Mouse (Mus musculus): Measurements from ENCODE around the gene Klf16. TPM values are rescaled to one million over a fixed set of nuclear protein-coding genes. Genes with fewer than 3 reads are reported as not detected.

Klf16 gene
- polyA plus RNA-seq, 1 experiment from 2014 or later = 5.5 TPM

DNA sequence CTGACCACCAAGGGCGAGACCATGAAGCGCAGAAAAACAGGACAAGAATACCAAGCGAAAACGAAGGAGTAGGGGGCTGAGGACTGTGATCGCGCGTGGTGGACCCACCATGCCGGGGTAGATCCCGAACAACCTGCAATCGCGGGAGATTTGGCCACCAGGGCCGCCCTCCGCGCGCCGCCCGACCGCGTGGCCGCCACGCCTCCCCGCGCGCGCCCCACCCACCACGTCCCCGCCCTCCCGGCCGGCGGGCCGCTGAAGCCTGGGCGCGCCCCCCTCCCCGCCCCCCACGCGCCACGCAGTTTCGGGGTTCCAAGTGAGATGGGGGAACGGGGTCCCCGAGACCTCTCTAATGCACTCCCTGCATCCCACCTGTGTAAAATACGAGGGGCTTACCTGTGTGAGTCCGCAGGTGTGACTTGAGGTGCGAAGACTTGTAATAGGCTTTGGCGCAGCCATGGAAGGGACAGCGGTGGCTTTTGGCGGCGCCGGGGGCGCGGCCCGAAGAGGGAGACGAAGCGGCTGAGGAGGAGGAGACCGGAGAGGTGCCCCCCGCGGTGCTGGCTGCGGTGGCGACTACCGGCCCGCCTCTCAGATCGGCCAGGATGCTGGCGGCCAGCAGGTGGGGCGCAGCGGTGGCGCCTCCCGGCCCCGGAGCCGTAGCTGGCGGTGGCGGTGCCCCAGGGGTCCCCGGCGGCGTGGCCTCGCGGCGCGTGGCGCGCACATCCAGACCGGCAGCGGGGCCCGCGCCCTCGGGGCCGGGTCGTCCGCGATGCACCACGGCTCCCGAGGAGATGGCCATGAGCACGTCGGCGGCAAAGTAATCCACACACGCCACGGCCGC, 548 bp downstream of the Klf16 start:
- no peaks in the 10 kb centered on the region for H3K9me3 ChIP-seq (replicated peaks; ENCODE audit: control insufficient read depth, low read length)
- peak overlapping the region; percentile 72 for H3K27ac ChIP-seq (replicated peaks; ENCODE audit: low read depth, low read length)
- peak overlapping the region; percentile 78 for H3K4me3 ChIP-seq (ENCODE audit: low read depth, low read length)
- H3K9ac ChIP-seq (replicated peaks; ENCODE audit: low read length) = peak overlapping the region; percentile 73
- under 1% methylated on average over 90 of the region's 96 CpGs for WGBS
- ATAC-seq (replicated peaks; ENCODE audit: insufficient number of reproducible peaks, low FRiP score, low TSS enrichment, low read depth) (no peak), DNase-seq (ENCODE audit: low spot score) (peak; percentile 65)
- no peaks in the 10 kb centered on the region; the same call in none of the 2 replicates for H3K4me1 ChIP-seq (ENCODE audit: control insufficient read depth, insufficient read depth, low read length)
- no peaks in the 10 kb centered on the region for H3K27me3 ChIP-seq (ENCODE audit: control insufficient read depth, insufficient read depth, low read length)
- no peaks in the 10 kb centered on the region for H3K36me3 ChIP-seq (replicated peaks; ENCODE audit: control insufficient read depth, insufficient read depth, low read depth, low read length)
- peak overlapping the region; percentile 98 for H3K4me2 ChIP-seq (ENCODE audit: low read depth, low read length)

DNA sequence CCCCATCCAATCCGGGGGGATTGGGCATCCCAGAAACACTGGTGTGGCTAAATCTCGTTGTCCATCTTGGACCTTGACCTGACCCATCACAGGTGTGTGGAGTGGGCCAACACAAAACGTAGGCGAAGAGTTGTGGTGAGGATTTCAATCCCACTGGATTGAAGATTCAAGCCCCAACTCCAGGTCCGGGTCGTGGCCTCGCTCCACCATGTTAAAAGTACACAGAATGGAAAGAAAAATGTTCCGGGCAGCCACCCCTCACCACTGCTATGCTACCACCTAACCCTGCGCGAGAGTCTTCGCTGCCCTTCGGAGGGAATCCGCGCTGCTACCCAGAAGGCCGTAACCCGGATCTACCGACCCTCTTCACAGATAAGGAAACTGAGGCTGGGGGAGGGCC, 1.2 kb downstream of the Klf16 start:
- Histone ChIP-seq H3K4me1 (ENCODE audit: control insufficient read depth, insufficient read depth, low read length) (peaks cover 5% of the 10 kb centered on the region), H3K4me2 (ENCODE audit: low read depth, low read length) (peak overlapping the region; percentile 98), H3K27me3 (ENCODE audit: control insufficient read depth, insufficient read depth, low read length) (no peaks in the 10 kb centered on the region), H3K9me3 (replicated peaks; ENCODE audit: control insufficient read depth, low read length) (no peaks in the 10 kb centered on the region), H3K4me3 (ENCODE audit: low read depth, low read length) (peak overlapping the region; percentile 78), H3K36me3 (replicated peaks; ENCODE audit: control insufficient read depth, insufficient read depth, low read depth, low read length) (no peaks in the 10 kb centered on the region), H3K9ac (replicated peaks; ENCODE audit: low read length) (peak overlapping the region; percentile 73), H3K27ac (replicated peaks; ENCODE audit: low read depth, low read length) (no peak overlapping the region)
- no peak for DNase-seq (ENCODE audit: low spot score)
- WGBS = 16% methylated on average over 17 of the region's 17 CpGs
- no peak for ATAC-seq (replicated peaks; ENCODE audit: insufficient number of reproducible peaks, low FRiP score, low TSS enrichment, low read depth)

- ATAC-seq (replicated peaks; ENCODE audit: insufficient number of reproducible peaks, low FRiP score, low TSS enrichment, low read depth) = no peak
- Histone ChIP-seq H3K27me3 (ENCODE audit: control insufficient read depth, insufficient read depth, low read length) (no peaks in the 10 kb centered on the region), H3K9ac (replicated peaks; ENCODE audit: low read length) (no peak overlapping the region), H3K36me3 (replicated peaks; ENCODE audit: control insufficient read depth, insufficient read depth, low read depth, low read length) (no peaks in the 10 kb centered on the region), H3K4me3 (ENCODE audit: low read depth, low read length) (no peak overlapping the region), H3K27ac (replicated peaks; ENCODE audit: low read depth, low read length) (no peak overlapping the region), H3K4me1 (ENCODE audit: control insufficient read depth, insufficient read depth, low read length) (peaks cover 6% of the 10 kb centered on the region), H3K9me3 (replicated peaks; ENCODE audit: control insufficient read depth, low read length) (no peaks in the 10 kb centered on the region), H3K4me2 (ENCODE audit: low read depth, low read length) (no peak overlapping the region)
- WGBS = 73% methylated on average over 3 of the region's 3 CpGs
- no peak for DNase-seq (ENCODE audit: low spot score)
Observed at GRCm38 (mm10) chr10:80574896-80575295, 2.2 kb downstream of the Klf16 start.

- Histone ChIP-seq H3K4me3 (ENCODE audit: low read depth, low read length) (no peak overlapping the region), H3K9me3 (replicated peaks; ENCODE audit: control insufficient read depth, low read length) (no peaks in the 10 kb centered on the region), H3K4me2 (ENCODE audit: low read depth, low read length) (no peak overlapping the region), H3K9ac (replicated peaks; ENCODE audit: low read length) (no peak overlapping the region; the same call in 1 of the 2 replicates), H3K27me3 (ENCODE audit: control insufficient read depth, insufficient read depth, low read length) (no peaks in the 10 kb centered on the region), H3K36me3 (replicated peaks; ENCODE audit: control insufficient read depth, insufficient read depth, low read depth, low read length) (no peaks in the 10 kb centered on the region), H3K4me1 (ENCODE audit: control insufficient read depth, insufficient read depth, low read length) (peaks cover 6% of the 10 kb centered on the region), H3K27ac (replicated peaks; ENCODE audit: low read depth, low read length) (no peak overlapping the region)
- ATAC-seq (replicated peaks; ENCODE audit: insufficient number of reproducible peaks, low FRiP score, low TSS enrichment, low read depth) (no peak), DNase-seq (ENCODE audit: low spot score) (no peak)
- WGBS = 64% methylated on average over 9 of the region's 9 CpGs
Observed at GRCm38 (mm10) chr10:80573944-80574343, 3.2 kb downstream of the Klf16 start.

DNA sequence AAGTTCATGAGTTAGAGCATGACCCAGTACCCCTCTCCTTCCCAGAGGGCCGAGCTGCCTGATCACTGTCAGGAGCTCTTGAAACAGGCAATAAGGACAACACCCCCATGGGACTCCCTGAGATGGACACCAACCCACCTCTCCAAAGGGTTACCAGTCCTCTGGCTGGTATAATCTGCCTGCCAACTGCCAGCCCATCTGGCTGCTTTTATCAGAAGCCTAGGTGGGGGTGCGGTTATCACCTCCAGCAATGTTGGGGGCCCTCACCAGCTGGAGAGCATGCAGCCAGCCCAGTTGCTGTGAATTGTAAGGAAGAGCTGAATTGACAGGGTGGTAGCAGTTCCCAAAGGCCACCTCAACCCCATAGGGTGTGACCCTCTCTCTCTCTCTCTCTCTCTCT, 4.6 kb downstream of the Klf16 start:
- Histone ChIP-seq H3K27ac (replicated peaks; ENCODE audit: low read depth, low read length) (no peak overlapping the region), H3K36me3 (replicated peaks; ENCODE audit: control insufficient read depth, insufficient read depth, low read depth, low read length) (no peaks in the 10 kb centered on the region), H3K9ac (replicated peaks; ENCODE audit: low read length) (no peak overlapping the region), H3K9me3 (replicated peaks; ENCODE audit: control insufficient read depth, low read length) (no peaks in the 10 kb centered on the region), H3K27me3 (ENCODE audit: control insufficient read depth, insufficient read depth, low read length) (no peaks in the 10 kb centered on the region), H3K4me3 (ENCODE audit: low read depth, low read length) (no peak overlapping the region), H3K4me1 (ENCODE audit: control insufficient read depth, insufficient read depth, low read length) (peaks cover 6% of the 10 kb centered on the region), H3K4me2 (ENCODE audit: low read depth, low read length) (no peak overlapping the region)
- WGBS = 83% methylated on average over 2 of the region's 2 CpGs
- DNase-seq (ENCODE audit: low spot score) = no peak
- no peak for ATAC-seq (replicated peaks; ENCODE audit: insufficient number of reproducible peaks, low FRiP score, low TSS enrichment, low read depth)

- H3K9ac ChIP-seq (replicated peaks; ENCODE audit: low read length) = peak overlapping the region; percentile 54
- 21% methylated on average over 30 of the region's 30 CpGs for WGBS
- H3K4me3 ChIP-seq (ENCODE audit: low read depth, low read length) = peak overlapping the region; percentile 6; the same call in 1 of the 2 replicates
- H3K4me2 ChIP-seq (ENCODE audit: low read depth, low read length) = peak overlapping the region; percentile 36
- H3K9me3 ChIP-seq (replicated peaks; ENCODE audit: control insufficient read depth, low read length) = no peaks in the 10 kb centered on the region
- peaks cover 6% of the 10 kb centered on the region for H3K4me1 ChIP-seq (ENCODE audit: control insufficient read depth, insufficient read depth, low read length)
- H3K27me3 ChIP-seq (ENCODE audit: control insufficient read depth, insufficient read depth, low read length) = no peaks in the 10 kb centered on the region
- 0 out of 2 replicates have a peak overlapping the region, but pooled peaks have one; percentile 28 for H3K27ac ChIP-seq (replicated peaks; ENCODE audit: low read depth, low read length)
- ATAC-seq (replicated peaks; ENCODE audit: insufficient number of reproducible peaks, low FRiP score, low TSS enrichment, low read depth) (peak; percentile 45), DNase-seq (ENCODE audit: low spot score) (peak; percentile 48)
- H3K36me3 ChIP-seq (replicated peaks; ENCODE audit: control insufficient read depth, insufficient read depth, low read depth, low read length) = no peaks in the 10 kb centered on the region
Observed at GRCm38 (mm10) chr10:80570871-80571836, 6.0 kb downstream of the Klf16 start.

DNA sequence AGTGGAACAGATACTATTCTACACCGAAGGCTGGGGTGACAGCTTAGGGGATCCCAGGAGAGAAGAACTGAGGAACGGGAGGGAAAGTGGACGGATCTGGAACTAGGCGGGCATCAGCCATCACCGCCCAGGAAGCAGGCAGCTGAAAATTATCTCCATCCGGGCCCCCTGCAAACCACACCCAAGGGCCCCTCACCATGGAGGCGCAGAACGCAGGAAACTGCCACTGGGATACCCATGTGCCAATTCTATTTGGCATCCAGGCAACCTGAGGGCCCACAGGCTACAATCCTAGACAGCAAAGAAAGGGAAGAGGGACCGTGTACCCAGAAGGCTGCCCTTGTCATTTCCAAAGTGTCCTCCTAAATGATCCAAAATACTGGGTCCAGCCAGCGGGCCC, 6.7 kb downstream of the Klf16 start:
- Histone ChIP-seq H3K4me3 (ENCODE audit: low read depth, low read length) (0 out of 2 replicates have a peak overlapping the region, but pooled peaks have one; percentile 6), H3K9ac (replicated peaks; ENCODE audit: low read length) (peak overlapping the region; percentile 54; the same call in 1 of the 2 replicates), H3K4me2 (ENCODE audit: low read depth, low read length) (no peak overlapping the region; the same call in 1 of the 2 replicates), H3K4me1 (ENCODE audit: control insufficient read depth, insufficient read depth, low read length) (peaks cover 6% of the 10 kb centered on the region), H3K36me3 (replicated peaks; ENCODE audit: control insufficient read depth, insufficient read depth, low read depth, low read length) (no peaks in the 10 kb centered on the region), H3K27me3 (ENCODE audit: control insufficient read depth, insufficient read depth, low read length) (no peaks in the 10 kb centered on the region), H3K9me3 (replicated peaks; ENCODE audit: control insufficient read depth, low read length) (no peaks in the 10 kb centered on the region), H3K27ac (replicated peaks; ENCODE audit: low read depth, low read length) (no peak overlapping the region)
- DNase-seq (ENCODE audit: low spot score) (no peak), ATAC-seq (replicated peaks; ENCODE audit: insufficient number of reproducible peaks, low FRiP score, low TSS enrichment, low read depth) (no peak)
- WGBS = 83% methylated on average over 10 of the region's 10 CpGs
